Mouse (Mus musculus): Measurements from ENCODE around the gene Spop. TPM values are rescaled to one million over a fixed set of nuclear protein-coding genes. Genes with fewer than 3 reads are reported as not detected.

Spop gene
- total RNA-seq, 2 experiments from 2014 or later: 173 to 190 TPM

DNA sequence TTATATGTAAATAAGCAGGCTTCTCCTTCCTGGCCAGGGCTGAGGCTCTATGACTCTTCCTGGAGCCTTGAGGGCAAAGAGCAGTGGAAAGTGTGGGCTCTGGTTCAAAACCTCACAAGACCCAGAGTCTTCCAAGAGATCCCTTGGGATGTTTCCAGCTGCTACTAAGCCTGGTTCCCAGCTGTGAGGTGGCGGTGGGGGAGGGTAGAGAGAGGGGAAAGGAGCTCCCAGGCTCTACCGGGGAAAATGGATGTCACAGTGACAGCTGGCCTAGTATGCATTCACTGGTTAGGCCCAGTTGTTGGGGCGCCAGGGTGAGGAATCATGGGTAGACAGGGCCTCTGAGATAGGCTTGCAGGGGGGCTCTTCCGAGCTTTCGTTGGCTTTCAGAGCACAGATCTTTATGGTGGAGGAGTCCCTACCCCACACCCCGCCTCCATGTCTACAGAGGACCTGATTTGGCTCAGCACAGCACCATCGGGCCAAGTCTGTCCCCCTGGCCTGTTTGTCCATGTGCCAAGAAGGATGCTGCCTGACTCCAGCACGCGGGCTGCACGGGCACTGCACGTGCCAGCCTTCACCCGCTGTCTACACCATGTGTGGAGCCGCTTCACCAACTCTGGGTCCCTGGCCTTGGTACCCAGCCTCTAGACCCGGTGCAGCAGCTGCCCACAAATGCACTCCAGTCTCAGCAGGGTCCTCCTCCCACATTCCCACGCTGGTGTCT, 124.7 kb downstream of the Spop start:
- DNase-seq: peak; percentile 54
- intact Hi-C loops (cut with DNase I; ENCODE audit: low total_unique reads): no loop called here

DNA sequence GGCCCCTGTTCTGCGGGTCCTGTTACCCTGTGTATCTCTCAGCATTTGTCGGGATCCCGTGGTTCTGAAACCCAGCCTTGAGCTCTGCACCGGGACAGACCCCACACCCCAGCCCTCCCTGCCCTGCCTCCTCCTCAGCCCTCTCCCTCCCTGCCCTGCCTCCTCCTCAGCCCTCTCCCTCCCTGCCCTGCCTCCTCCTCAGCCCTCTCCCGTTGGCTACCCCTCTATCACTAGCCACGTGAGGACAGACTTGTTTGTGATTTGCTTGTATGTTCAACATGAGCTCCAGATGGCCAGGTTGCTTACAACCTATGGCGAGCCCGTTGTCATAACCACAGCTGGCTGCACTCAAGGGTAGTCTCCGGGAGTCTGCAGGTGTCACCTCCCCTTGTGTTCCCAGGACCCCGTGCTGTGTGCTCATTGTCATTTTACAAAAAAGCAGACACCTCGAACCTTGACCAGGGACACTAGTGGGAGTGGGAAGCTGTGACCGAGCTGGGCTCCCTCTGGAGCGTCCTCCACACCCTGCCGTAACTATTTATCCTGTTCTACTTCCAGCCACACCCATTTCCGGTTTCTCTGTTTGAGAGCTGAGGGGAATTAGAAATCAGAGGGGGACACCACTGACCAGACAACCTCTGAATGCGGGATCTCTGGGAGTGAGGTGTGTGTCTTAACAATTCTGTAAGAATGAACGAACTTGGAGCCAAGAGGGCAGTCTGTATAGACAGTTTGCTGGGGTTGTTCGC, 126.9 kb downstream of the Spop start:
- intact Hi-C loops (cut with DNase I; ENCODE audit: low total_unique reads): loop anchor here (5.0 kb wide), 1 partner anchor 36 kb away; no protein-coding TSS in a partner anchor
- DNase-seq: no peak

Other genes with a start within 250 kb of the Spop start
- not detected for gene Tac4, start 152.6 kb upstream of the Spop start, total RNA-seq (2021)
- 10 to 100 TPM; 21.7 to 24.4 TPM for gene Kat7, start 103.8 kb upstream of the Spop start, total RNA-seq (2021)
- 1 to 10 TPM; 4.4 to 6.5 TPM for gene Fam117a, start 77.1 kb upstream of the Spop start, total RNA-seq (2021)
- 10 to 100 TPM; 36.6 to 37.8 TPM for gene Slc35b1, start 29.4 kb upstream of the Spop start, total RNA-seq (2021)
- gene Nxph3, start 100.5 kb downstream of the Spop start, total RNA-seq (2021): 1 to 10 TPM in 1 of 2 experiments, under 1 TPM in 1; 0.70 to 1.2 TPM
- 1 to 10 TPM; 1.5 to 4.3 TPM for gene Ngfr, start 173.7 kb downstream of the Spop start, total RNA-seq (2021)

Measured in gastrocnemius, postnatal 14 days (tissue).